Mouse (Mus musculus) adrenal gland, postnatal 4 days (tissue): ENCODE data around the gene Slc13a1. TPM values are rescaled to one million over a fixed set of nuclear protein-coding genes. Genes with fewer than 3 reads are reported as not detected.

Source experiments
- DNase-seq, 2 experiments: peaks; one replicate each; pipeline ENCODE4 v3.0.0; 2021 to 2022; ENCODE audit warnings: low spot score in 2 of 2, mixed read lengths in 2 of 2
- microRNA-seq: library from miRNA; unstranded; fragments of <30 nt; microRNA quantifications from one replicate; pipeline ENCODE4 v1.2.0, GENCODE M21; 2021
- total RNA-seq, 2 experiments: library from RNA; stranded (reverse); gene quantifications; 2 replicates each; pipeline ENCODE4 v1.2.3; 2021

The Slc13a1 gene
- total RNA-seq, 2 experiments from 2014 or later: 0.28 to 5.5 TPM

DNA sequence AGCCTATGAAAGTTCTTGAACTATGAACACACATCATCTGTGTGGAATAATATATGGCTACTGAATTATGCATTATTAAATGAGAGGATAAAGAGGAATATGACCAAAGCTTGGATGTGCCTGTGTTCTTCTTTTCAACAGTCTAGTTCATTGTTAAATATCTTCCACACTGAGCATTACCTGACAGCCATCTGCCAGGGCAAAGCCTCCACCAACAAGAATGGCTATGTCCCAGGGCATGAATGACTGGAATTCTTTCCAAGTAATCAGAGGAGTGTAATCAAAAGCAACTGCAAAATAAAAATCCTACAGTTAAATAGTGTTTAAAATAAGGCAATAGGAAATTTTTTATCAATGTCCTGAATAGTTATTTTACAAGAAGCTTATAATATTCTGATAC is 70.5 kb downstream of the Slc13a1 start:
- DNase-seq: no peak

GRCm38 (mm10) chr6:24076089-24076488 is 91.8 kb downstream of the Slc13a1 start:
- no peak for DNase-seq

GRCm38 (mm10) chr6:24072804-24073203 is 95.1 kb downstream of the Slc13a1 start:
- DNase-seq: no peak

DNA sequence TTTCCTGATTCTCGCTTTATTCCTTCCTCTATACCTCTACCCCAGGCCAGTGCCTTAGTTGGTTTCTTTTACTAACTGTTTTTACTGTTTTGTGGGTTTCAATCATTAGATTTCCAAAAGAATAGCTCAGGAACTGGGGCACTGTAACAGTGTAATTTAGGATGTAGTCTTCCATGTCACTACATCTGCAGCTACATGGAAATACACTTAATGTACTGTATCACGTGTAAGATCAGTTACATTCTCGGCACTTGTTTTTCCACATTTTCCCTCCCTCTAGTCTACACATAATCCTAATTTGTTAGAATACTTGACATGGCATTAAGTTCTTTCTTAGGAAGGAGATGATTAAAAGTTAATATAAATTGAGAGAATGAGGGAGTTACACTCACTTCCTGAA is 108.1 kb downstream of the Slc13a1 start:
- DNase-seq: no peak

GRCm38 (mm10) chr6:24055086-24055485 is 112.8 kb downstream of the Slc13a1 start:
- DNase-seq: no peak

- DNase-seq: no peak
Observed at GRCm38 (mm10) chr6:24054086-24054710, 113.7 kb downstream of the Slc13a1 start.

DNA sequence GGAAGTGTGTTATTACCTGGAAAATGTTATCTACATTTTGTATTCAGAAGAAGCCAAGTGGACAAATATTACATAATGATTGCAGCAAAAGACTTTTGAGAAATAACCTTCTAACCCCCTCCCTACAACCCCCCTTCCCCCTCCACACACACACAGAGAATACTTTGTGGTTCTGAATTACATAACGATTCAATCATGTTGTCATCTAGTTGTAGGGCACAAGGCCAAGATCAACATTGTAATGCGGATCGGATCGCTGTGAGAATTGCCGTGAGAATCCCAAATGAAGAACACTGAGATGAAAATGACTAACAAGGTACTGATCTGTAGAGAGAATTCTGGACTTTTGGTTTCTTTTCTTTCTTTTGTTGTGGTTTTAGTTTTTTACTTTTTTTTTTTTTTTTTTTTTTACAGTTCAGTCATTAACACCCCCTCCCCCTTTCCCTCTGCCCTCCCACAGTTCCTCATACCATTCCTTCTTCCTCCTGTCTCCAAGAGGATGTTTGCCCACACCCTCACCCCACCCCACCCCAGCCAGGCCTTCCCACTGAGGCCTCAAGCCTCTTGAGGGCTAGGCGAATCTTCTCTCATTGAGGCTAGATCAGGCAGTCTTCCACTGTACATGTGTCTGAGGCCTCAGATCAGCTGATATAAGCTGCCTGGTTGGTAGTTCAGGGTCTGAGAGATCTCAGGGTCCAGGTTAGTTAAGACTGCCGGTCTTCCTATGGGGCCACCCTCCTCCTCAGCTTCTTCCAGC is 120.7 kb downstream of the Slc13a1 start:
- no peak for DNase-seq

DNA sequence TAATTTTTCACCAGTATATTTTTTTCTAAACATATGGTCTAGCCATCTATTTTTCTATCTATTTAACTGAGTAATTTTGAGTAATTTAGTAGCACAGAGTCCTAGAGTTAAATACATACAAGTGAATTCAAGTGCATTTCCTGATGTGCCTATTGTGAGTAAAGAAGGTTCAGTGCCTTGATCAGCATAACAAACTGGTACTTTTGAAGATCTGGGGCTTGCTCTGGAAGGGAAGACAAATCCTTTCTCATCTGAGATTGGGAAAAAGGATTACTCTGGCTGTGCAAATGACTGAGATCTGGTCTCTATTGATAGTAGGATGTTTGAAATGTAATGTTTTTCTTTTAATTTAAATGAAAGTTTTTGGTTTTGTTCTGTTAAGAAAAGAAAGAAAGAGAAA is 124.4 kb downstream of the Slc13a1 start:
- no peak for DNase-seq

Small RNA genes lying within 50 kb of the gene (microRNA-seq; reads per million reads assigned to microRNA genes)
- gene Gm26386: not detected

Other genes with a start within 250 kb of the Slc13a1 start
- not detected for gene Tas2r118, start 198.0 kb downstream of the Slc13a1 start, total RNA-seq